Mouse (Mus musculus): ENCODE data around the gene Aes. TPM values are rescaled to one million over a fixed set of nuclear protein-coding genes. Genes with fewer than 3 reads are reported as not detected.

Gene Aes
- polyA plus RNA-seq, 1 experiment from 2014 or later = 430 TPM

- Histone ChIP-seq H3K27me3 (ENCODE audit: insufficient read depth, poor library complexity, severe bottlenecking) (peaks cover 20% of the 10 kb centered on the region), H3K9me3 (0 out of 2 replicates have a peak, but pooled peaks cover 4% of the 10 kb centered on the region), H3K4me3 (peak within 1 kb of the TSS; percentile 68), H3K36me3 (peaks cover 17% of the 10 kb centered on the region; the same call in 1 of the 2 replicates), H3K27ac (peak within 1 kb of the TSS; percentile 91), H3K4me1 (replicated peaks) (peaks cover 38% of the 10 kb centered on the region)
- peak; percentile 94 for DNase-seq (ENCODE audit: low spot score)
- WGBS = 1% methylated on average over 39 of the region's 39 CpGs
Observed at GRCm38 (mm10) chr10:81605974-81606751, 46.9 kb downstream of the Aes start, which contains the start of gene BC025920. TSS of gene BC025920 (plus strand) at chr10:81606270.

- 0 out of 2 replicates have a peak, but pooled peaks cover 4% of the 10 kb centered on the region for H3K9me3 ChIP-seq
- H3K36me3 ChIP-seq = peaks cover 17% of the 10 kb centered on the region; the same call in 1 of the 2 replicates
- no peak for DNase-seq (ENCODE audit: low spot score)
- H3K27me3 ChIP-seq (ENCODE audit: insufficient read depth, poor library complexity, severe bottlenecking) = peaks cover 6% of the 10 kb centered on the region; the same call in 1 of the 2 replicates
- H3K4me3 ChIP-seq = no peak overlapping the region
- H3K27ac ChIP-seq = no peak overlapping the region
- WGBS = 80% methylated on average over 1 of the region's 1 CpGs
- peaks cover 20% of the 10 kb centered on the region for H3K4me1 ChIP-seq (replicated peaks)
Observed at GRCm38 (mm10) chr10:81608308-81608707, 49.0 kb downstream of the Aes start.

GRCm38 (mm10) chr10:81612779-81613178, 53.5 kb downstream of the Aes start:
- H3K4me3 ChIP-seq = no peak overlapping the region
- 71% methylated on average over 3 of the region's 3 CpGs for WGBS
- peaks cover 10% of the 10 kb centered on the region; the same call in 1 of the 2 replicates for H3K4me1 ChIP-seq (replicated peaks)
- H3K9me3 ChIP-seq = 0 out of 2 replicates have a peak, but pooled peaks cover 4% of the 10 kb centered on the region
- peaks cover 17% of the 10 kb centered on the region; the same call in 1 of the 2 replicates for H3K36me3 ChIP-seq
- H3K27me3 ChIP-seq (ENCODE audit: insufficient read depth, poor library complexity, severe bottlenecking) = no peaks in the 10 kb centered on the region
- no peak overlapping the region for H3K27ac ChIP-seq
- no peak for DNase-seq (ENCODE audit: low spot score)

- H3K27ac ChIP-seq = no peak overlapping the region
- 74% methylated on average over 6 of the region's 6 CpGs for WGBS
Observed at GRCm38 (mm10) chr10:81615486-81615885, 56.2 kb downstream of the Aes start.

More at GRCm38 (mm10) chr10:81615486-81615885, 56.2 kb downstream of the Aes start:
- no peak overlapping the region for H3K4me3 ChIP-seq
- H3K27me3 ChIP-seq (ENCODE audit: insufficient read depth, poor library complexity, severe bottlenecking) = no peaks in the 10 kb centered on the region
- peak; percentile 22 for DNase-seq (ENCODE audit: low spot score)
- peaks cover 10% of the 10 kb centered on the region; the same call in 1 of the 2 replicates for H3K4me1 ChIP-seq (replicated peaks)
- 0 out of 2 replicates have a peak, but pooled peaks cover 4% of the 10 kb centered on the region for H3K9me3 ChIP-seq
- peaks cover 7% of the 10 kb centered on the region for H3K36me3 ChIP-seq

Other genes with a start within 250 kb of the Aes start
- gene Cactin, start 238.4 kb upstream of the Aes start, polyA plus RNA-seq (2016; fragmentation: Nextera tagmentation; extraction: Ambion mirVana) = 53.2 and 58.8 TPM in 2 replicates
- 3.3 and 3.6 TPM in 2 replicates for gene Tbxa2r, start 230.8 kb upstream of the Aes start, polyA plus RNA-seq (2016; fragmentation: Nextera tagmentation; extraction: Ambion mirVana)
- gene Gipc3, start 216.2 kb upstream of the Aes start, polyA plus RNA-seq (2016; fragmentation: Nextera tagmentation; extraction: Ambion mirVana) = not detected in 2 replicates
- 111 and 128 TPM in 2 replicates for gene Hmg20b, start 209.0 kb upstream of the Aes start, polyA plus RNA-seq (2016; fragmentation: Nextera tagmentation; extraction: Ambion mirVana)
- 9.2 and 12.9 TPM in 2 replicates for gene Mfsd12, start 202.0 kb upstream of the Aes start, polyA plus RNA-seq (2016; fragmentation: Nextera tagmentation; extraction: Ambion mirVana)
- gene 4930404N11Rik, start 193.7 kb upstream of the Aes start, polyA plus RNA-seq (2016; fragmentation: Nextera tagmentation; extraction: Ambion mirVana) = 0.61 and 0.62 TPM in 2 replicates
- 138 and 143 TPM in 2 replicates for gene Fzr1, start 181.0 kb upstream of the Aes start, polyA plus RNA-seq (2016; fragmentation: Nextera tagmentation; extraction: Ambion mirVana)
- 95.8 and 98.2 TPM in 2 replicates for gene Dohh, start 175.1 kb upstream of the Aes start, polyA plus RNA-seq (2016; fragmentation: Nextera tagmentation; extraction: Ambion mirVana)
- gene Gm48551, start 175.0 kb upstream of the Aes start, polyA plus RNA-seq (2016; fragmentation: Nextera tagmentation; extraction: Ambion mirVana) = 4.0 and 4.8 TPM in 2 replicates
- gene Gm48552, start 170.5 kb upstream of the Aes start, polyA plus RNA-seq (2016; fragmentation: Nextera tagmentation; extraction: Ambion mirVana) = 1.0 and 2.5 TPM in 2 replicates
- gene Smim24, start 166.4 kb upstream of the Aes start, polyA plus RNA-seq (2016; fragmentation: Nextera tagmentation; extraction: Ambion mirVana) = 2.7 and 3.0 TPM in 2 replicates
- gene Nfic, start 103.9 kb upstream of the Aes start, polyA plus RNA-seq (2016; fragmentation: Nextera tagmentation; extraction: Ambion mirVana) = 10.5 and 16.0 TPM in 2 replicates
- 3.1 and 12.9 TPM in 2 replicates for gene Celf5, start 76.8 kb upstream of the Aes start, polyA plus RNA-seq (2016; fragmentation: Nextera tagmentation; extraction: Ambion mirVana)
- 87.4 and 92.6 TPM in 2 replicates for gene Ncln, start 63.1 kb upstream of the Aes start, polyA plus RNA-seq (2016; fragmentation: Nextera tagmentation; extraction: Ambion mirVana)
- 0.39 and 0.42 TPM in 2 replicates for gene S1pr4, start 59.4 kb upstream of the Aes start, polyA plus RNA-seq (2016; fragmentation: Nextera tagmentation; extraction: Ambion mirVana)
- gene Gna15, start 35.3 kb upstream of the Aes start, polyA plus RNA-seq (2016; fragmentation: Nextera tagmentation; extraction: Ambion mirVana) = 0.63 and 1.6 TPM in 2 replicates
- 71.2 and 76.9 TPM in 2 replicates for gene Gna11, start 14.3 kb upstream of the Aes start, polyA plus RNA-seq (2016; fragmentation: Nextera tagmentation; extraction: Ambion mirVana)
- 8.6 and 15.7 TPM in 2 replicates for gene Tle2, start 15.1 kb downstream of the Aes start, polyA plus RNA-seq (2016; fragmentation: Nextera tagmentation; extraction: Ambion mirVana)
- gene Tle6, start 41.6 kb downstream of the Aes start, polyA plus RNA-seq (2016; fragmentation: Nextera tagmentation; extraction: Ambion mirVana) = 6.9 and 7.1 TPM in 2 replicates
- gene BC025920, start 46.8 kb downstream of the Aes start, polyA plus RNA-seq (2016; fragmentation: Nextera tagmentation; extraction: Ambion mirVana) = 1.3 and 2.1 TPM in 2 replicates
- gene Sirt6, start 68.3 kb downstream of the Aes start, polyA plus RNA-seq (2016; fragmentation: Nextera tagmentation; extraction: Ambion mirVana) = 52.5 and 57.3 TPM in 2 replicates
- gene Ankrd24, start 69.1 kb downstream of the Aes start, polyA plus RNA-seq (2016; fragmentation: Nextera tagmentation; extraction: Ambion mirVana) = 6.8 and 7.5 TPM in 2 replicates
- gene Gm10778, start 89.6 kb downstream of the Aes start, polyA plus RNA-seq (2016; fragmentation: Nextera tagmentation; extraction: Ambion mirVana) = 3.6 and 5.7 TPM in 2 replicates
- gene Zfp433, start 145.3 kb downstream of the Aes start, polyA plus RNA-seq (2016; fragmentation: Nextera tagmentation; extraction: Ambion mirVana) = 18.0 and 19.8 TPM in 2 replicates
- 9.7 and 12.1 TPM in 2 replicates for gene Gm3055, start 211.7 kb downstream of the Aes start, polyA plus RNA-seq (2016; fragmentation: Nextera tagmentation; extraction: Ambion mirVana)

Data from hindbrain, embryonic 10.5 days (tissue).